In the genomic region with DNA sequence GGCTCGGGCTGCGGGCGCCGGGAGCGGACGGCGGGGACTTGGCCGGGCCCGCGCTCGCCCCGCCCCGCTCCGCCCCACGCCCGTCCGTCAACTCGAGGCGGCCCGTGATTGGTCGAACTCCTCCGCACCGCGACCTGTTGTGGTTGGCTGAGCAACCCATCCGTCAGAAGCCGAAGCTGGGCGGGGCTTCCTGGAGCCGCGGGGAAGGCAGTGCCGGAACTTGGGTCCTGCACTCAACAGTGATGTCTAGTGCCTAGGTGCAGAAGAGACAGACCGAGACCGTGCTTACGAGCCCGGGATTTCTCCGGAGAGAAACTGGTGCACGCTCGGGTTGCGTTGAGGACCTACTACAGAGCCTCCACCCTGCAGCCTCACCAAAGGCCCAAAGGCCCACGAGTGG, we compare ENCODE assay signal across 8 mouse cellular contexts. TPM values are rescaled to one million over a fixed set of nuclear protein-coding genes. Genes with fewer than 3 reads are reported as not detected.
DNase-seq lines count a peak whose midpoint lies in the region; ATAC-seq and TF ChIP-seq lines count a peak whose summit lies in the region.

Hras (minus strand) TSS at position 58 of the 400 bp plus-strand sequence.
Lrrc56 (plus strand) TSS at position 210 of the 400 bp plus-strand sequence.

- peaks cover 7% of the 10 kb centered on the region for H3K4me1 ChIP-seq in ES-Bruce4 (ENCODE audit: control insufficient read depth, insufficient read depth, low read length)
- peaks cover 5% of the 10 kb centered on the region for H3K4me1 ChIP-seq in forebrain, embryonic 14.5 days (ENCODE audit: control insufficient read depth, insufficient read depth, low read length)
- H3K4me1 ChIP-seq in neural tube, embryonic 15.5 days: peaks cover 33% of the 10 kb centered on the region

- DNase-seq in forebrain, embryonic 14.5 days (ENCODE audit: low spot score): peak; percentile 98
- peak; percentile 98 to 99 for DNase-seq in heart, postnatal 14 days
- peak; percentile 97 for DNase-seq in layer of hippocampus, adult 11-12 months (ENCODE audit: low spot score)
- peak; percentile 98 for DNase-seq in lung, adult 18-20 months
- peak; percentile 97 for DNase-seq in testis, postnatal 14 days (ENCODE audit: low spot score)

- peak within 1 kb of the TSS; percentile 98 for H3K4me2 ChIP-seq in forebrain, embryonic 14.5 days (ENCODE audit: low read length)
- peak within 1 kb of the TSS; percentile 93 for H3K4me2 ChIP-seq in neural tube, embryonic 15.5 days

- under 1% methylated on average over 34 of the region's 39 CpGs for WGBS in forebrain, embryonic 14.5 days
- under 1% methylated on average over 38 of the region's 39 CpGs for WGBS in neural tube, embryonic 15.5 days

- peaks cover 13% of the 10 kb centered on the region for H3K36me3 ChIP-seq in ES-Bruce4 (ENCODE audit: control insufficient read depth, insufficient read depth, low read length, poor library complexity, severe bottlenecking)
- H3K36me3 ChIP-seq in forebrain, embryonic 14.5 days (ENCODE audit: control insufficient read depth, insufficient read depth, low read length): peaks cover 32% of the 10 kb centered on the region
- peaks cover 33% of the 10 kb centered on the region for H3K36me3 ChIP-seq in neural tube, embryonic 15.5 days

- H3K27me3 ChIP-seq in ES-Bruce4 (ENCODE audit: control insufficient read depth, insufficient read depth, low read length, poor library complexity, severe bottlenecking): no peaks in the 10 kb centered on the region
- no peaks in the 10 kb centered on the region for H3K27me3 ChIP-seq in forebrain, embryonic 14.5 days (replicated peaks; ENCODE audit: control insufficient read depth, insufficient read depth, low read length)
- no peaks in the 10 kb centered on the region for H3K27me3 ChIP-seq in neural tube, embryonic 15.5 days (replicated peaks)

- peak; percentile 82 for TF ChIP-seq POLR2A in ES-Bruce4 (IDR thresholded peaks at IDR 0.05; ENCODE audit: insufficient read depth, low read length)

- H3K9ac ChIP-seq in ES-Bruce4 (ENCODE audit: low read depth, poor library complexity, severe bottlenecking): peak within 1 kb of the TSS; percentile 90
- H3K9ac ChIP-seq in forebrain, embryonic 14.5 days (ENCODE audit: low read length): peak within 1 kb of the TSS; percentile 95
- H3K9ac ChIP-seq in neural tube, embryonic 15.5 days (replicated peaks): peak within 1 kb of the TSS; percentile 98

- H3K4me3 ChIP-seq in ES-Bruce4 (ENCODE audit: low read depth, low read length): peak within 1 kb of the TSS; percentile 93
- H3K4me3 ChIP-seq in forebrain, embryonic 14.5 days (ENCODE audit: low read depth, low read length): peak within 1 kb of the TSS; percentile 84
- H3K4me3 ChIP-seq in neural tube, embryonic 15.5 days (replicated peaks): peak within 1 kb of the TSS; percentile 86

- peak within 1 kb of the TSS; percentile 34; the same call in 1 of the 2 replicates for H3K27ac ChIP-seq in ES-Bruce4 (ENCODE audit: insufficient read depth, low read length)
- H3K27ac ChIP-seq in forebrain, embryonic 14.5 days (ENCODE audit: low read depth, low read length): peak within 1 kb of the TSS; percentile 71
- peak within 1 kb of the TSS; percentile 83 for H3K27ac ChIP-seq in neural tube, embryonic 15.5 days (replicated peaks)

- ATAC-seq in cerebellum, adult (ENCODE audit: insufficient number of reproducible peaks, low FRiP score, low TSS enrichment): peak; percentile 89
- ATAC-seq in forebrain, embryonic 14.5 days: peak; percentile 95
- peak; percentile 96 for ATAC-seq in neural tube, embryonic 15.5 days (ENCODE audit: low FRiP score)

- intact Hi-C loops in heart, postnatal 14 days (cut with DNase I): no loop called here

- TF ChIP-seq EP300 in ES-Bruce4 (IDR thresholded peaks at IDR 0.05; ENCODE audit: insufficient read depth, low read depth, low read length): no peak

- TF ChIP-seq CTCF in ES-Bruce4 (IDR thresholded peaks at IDR 0.05; ENCODE audit: low read depth, low read length): no peak

- no peaks in the 10 kb centered on the region for H3K9me3 ChIP-seq in ES-Bruce4 (replicated peaks; ENCODE audit: control insufficient read depth, insufficient read depth, low read length, poor library complexity, severe bottlenecking)
- no peaks in the 10 kb centered on the region for H3K9me3 ChIP-seq in forebrain, embryonic 14.5 days (replicated peaks; ENCODE audit: control insufficient read depth, low read length)
- no peaks in the 10 kb centered on the region for H3K9me3 ChIP-seq in neural tube, embryonic 15.5 days (replicated peaks)

RNA-seq across cellular contexts. Expression of gene Hras, which starts in this region (rescaled TPM):
- 50.5 and 51.8 TPM in 2 replicates for polyA plus RNA-seq in ES-Bruce4 (2011; ENCODE audit: insufficient read depth, insufficient read length, low read depth, missing spikeins)
- polyA plus RNA-seq in forebrain, embryonic 14.5 days (2014; fragmentation: Nextera tagmentation; extraction: Ambion mirVana): 70.2 and 96.3 TPM in 2 replicates
- total RNA-seq in heart, postnatal 14 days (2021): 100 to 1,000 TPM; 101 to 104 TPM
- 166 and 188 TPM in 2 replicates for polyA plus RNA-seq in neural tube, embryonic 15.5 days (2015; fragmentation: Nextera tagmentation; extraction: Ambion mirVana)

RNA-seq across cellular contexts. Expression of gene Lrrc56, which starts in this region (rescaled TPM):
- polyA plus RNA-seq in ES-Bruce4 (2011; ENCODE audit: insufficient read depth, insufficient read length, low read depth, missing spikeins): 3.3 and 3.4 TPM in 2 replicates
- polyA plus RNA-seq in forebrain, embryonic 14.5 days (2014; fragmentation: Nextera tagmentation; extraction: Ambion mirVana): 6.7 and 8.9 TPM in 2 replicates
- 1 to 10 TPM; 2.6 to 3.6 TPM for total RNA-seq in heart, postnatal 14 days (2021)
- polyA plus RNA-seq in neural tube, embryonic 15.5 days (2015; fragmentation: Nextera tagmentation; extraction: Ambion mirVana): 9.0 and 9.1 TPM in 2 replicates

Comparison
In these comparisons a context has a peak if more than half of its experiments do, and no peak if none do; other contexts are left out.
1. Peak in every context shown above with its lines: DNase-seq, ATAC-seq, H3K4me3 ChIP-seq and H3K27ac ChIP-seq.